Mouse (Mus musculus): ENCODE results near the gene Fam189a2. TPM values are rescaled to one million over a fixed set of nuclear protein-coding genes. Genes with fewer than 3 reads are reported as not detected.

The Fam189a2 gene
- under 1 TPM; 0.24 to 0.27 TPM for total RNA-seq (2023)

GRCm38 (mm10) chr19:24030871-24031556, at the start of gene Fam189a2:
Gene Fam189a2 (minus strand): TSS chr19:24031019.

Other genes starting within 250 kb of the Fam189a2 start
- 1 to 10 TPM; 8.3 to 8.9 TPM for gene Tjp2, start 194.0 kb upstream of the Fam189a2 start, total RNA-seq (2023)
- gene Fxn, start 249.6 kb upstream of the Fam189a2 start, total RNA-seq (2023): 1 to 10 TPM; 4.2 to 6.7 TPM